Mouse (Mus musculus): ENCODE results near the gene Eya4.

Gene Eya4

DNA sequence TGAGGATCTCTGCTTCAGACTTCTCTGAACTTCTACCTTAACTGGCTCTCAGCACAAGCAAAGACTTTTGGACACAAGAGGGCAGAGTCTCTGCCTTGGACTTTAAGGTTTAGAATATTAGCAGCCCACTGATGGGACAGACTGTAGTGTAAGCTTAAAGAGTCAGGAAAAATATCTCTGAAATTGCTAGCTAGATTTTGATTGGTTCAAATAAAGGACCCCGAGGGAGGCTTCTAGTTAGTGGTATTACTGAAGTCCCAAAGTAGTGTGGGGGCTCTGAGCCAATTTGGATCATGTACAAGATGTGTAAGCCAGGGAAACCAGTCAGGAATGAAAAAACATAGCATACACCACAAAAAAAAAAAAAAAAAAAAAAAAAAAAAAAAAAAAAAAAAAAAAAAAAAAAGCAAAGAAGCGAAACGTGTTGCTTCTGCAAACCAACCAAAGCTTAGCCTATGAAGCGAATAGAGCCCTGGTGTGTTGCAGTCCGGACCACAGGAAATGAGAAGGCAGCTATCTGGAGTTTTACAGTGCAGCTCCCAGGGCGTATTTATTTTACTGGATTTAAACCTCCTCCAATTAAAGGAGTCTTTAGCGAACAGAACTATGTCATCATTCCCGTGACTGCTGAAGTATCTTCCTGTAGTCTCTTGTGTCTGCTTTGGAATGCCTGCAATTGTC, 173.8 kb downstream of the Eya4 start:
- ChIA-PET CTCF (no interaction called here), POLR2A (no interaction called here)

DNA sequence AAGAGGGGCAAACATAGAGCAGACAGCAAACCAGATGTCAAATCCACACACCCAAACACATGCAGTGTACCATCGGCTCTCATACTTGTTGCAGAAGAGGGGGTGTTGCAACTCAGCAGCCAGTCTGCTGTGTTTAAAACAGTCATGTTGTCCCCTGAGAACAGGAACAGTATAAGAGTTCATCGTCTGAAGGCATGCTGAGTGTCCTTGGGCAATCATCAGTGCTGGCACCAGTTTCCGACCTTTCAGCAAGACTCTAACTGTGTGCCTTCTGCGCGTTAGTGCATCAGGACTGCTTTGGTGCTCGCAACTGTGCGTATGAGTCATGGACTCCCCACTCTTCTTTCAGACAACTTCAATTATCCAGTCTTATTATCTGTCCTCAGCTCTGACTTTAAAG, 179.0 kb downstream of the Eya4 start:
- ChIA-PET CTCF (no interaction called here), POLR2A (no interaction called here)

DNA sequence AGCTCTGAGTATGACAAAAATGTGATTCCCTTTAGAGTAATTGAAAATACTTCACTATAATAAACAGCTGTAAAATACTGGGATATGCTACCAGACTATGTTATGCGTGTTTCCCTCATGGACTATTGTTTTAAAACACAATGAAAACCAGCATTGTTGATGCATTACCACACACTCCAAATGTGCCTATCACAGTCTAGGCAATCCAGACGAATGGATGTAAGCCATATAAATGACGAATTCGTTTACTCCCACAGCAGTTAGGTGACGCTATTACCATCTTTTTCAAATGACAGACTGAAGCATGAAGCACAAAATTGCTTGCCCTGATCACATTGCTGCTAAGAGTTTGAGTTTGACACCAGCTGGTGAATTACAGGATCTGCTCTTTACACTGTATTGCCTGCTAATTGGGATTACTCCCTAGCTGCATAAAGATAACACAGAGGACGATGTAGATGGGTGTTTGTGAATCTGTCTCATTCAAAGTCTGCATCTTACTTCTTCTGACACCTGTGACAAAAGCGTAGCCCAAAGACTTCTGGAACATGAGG, 185.4 kb downstream of the Eya4 start:
- ChIA-PET POLR2A (no interaction called here), CTCF (interaction anchor here in 1 of 4 experiments (0.5 kb wide), 1 partner anchor 385 kb away, joined by 3 read pairs; no protein-coding TSS in a partner anchor)

DNA sequence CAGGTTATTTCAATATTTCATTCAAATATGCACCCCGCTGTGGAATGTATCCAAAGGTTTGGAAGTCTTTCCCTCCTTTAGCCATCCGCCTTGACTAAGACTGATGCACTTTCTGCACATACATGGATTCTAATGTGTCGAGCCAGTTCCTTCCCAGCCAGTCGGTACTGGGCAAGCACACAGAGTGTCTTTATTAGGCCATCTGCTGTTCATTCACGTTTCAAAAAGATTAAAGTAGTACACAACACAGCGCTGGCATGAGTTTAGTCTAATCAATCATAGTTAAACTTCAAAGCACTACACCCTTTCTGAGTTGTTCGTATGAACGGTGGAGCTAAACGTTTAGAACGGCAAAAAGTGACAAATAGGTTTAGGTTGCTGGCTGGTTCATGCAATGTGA, 190.7 kb downstream of the Eya4 start:
- CTCF ChIA-PET = no interaction called here
- POLR2A ChIA-PET = no interaction called here

DNA sequence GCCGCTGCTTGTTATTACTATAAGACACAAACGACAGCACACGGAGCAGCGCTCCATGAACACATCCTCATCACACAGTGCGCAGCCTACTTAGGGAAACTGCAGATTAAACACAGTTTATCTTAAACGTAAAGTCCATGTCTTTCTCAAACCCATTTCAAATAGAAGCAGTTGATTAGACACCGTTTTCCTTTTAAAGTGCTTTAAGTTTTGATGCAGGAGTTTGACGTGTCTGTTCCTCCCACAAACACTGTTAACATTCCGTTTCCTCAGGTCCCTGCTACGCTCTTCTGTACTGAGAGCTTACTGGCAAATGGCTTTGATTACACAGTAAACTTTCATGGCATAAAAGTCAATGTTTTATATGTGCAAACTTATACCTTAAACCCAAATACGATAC, 191.4 kb downstream of the Eya4 start:
- ChIA-PET CTCF (no interaction called here), POLR2A (no interaction called here)

DNA sequence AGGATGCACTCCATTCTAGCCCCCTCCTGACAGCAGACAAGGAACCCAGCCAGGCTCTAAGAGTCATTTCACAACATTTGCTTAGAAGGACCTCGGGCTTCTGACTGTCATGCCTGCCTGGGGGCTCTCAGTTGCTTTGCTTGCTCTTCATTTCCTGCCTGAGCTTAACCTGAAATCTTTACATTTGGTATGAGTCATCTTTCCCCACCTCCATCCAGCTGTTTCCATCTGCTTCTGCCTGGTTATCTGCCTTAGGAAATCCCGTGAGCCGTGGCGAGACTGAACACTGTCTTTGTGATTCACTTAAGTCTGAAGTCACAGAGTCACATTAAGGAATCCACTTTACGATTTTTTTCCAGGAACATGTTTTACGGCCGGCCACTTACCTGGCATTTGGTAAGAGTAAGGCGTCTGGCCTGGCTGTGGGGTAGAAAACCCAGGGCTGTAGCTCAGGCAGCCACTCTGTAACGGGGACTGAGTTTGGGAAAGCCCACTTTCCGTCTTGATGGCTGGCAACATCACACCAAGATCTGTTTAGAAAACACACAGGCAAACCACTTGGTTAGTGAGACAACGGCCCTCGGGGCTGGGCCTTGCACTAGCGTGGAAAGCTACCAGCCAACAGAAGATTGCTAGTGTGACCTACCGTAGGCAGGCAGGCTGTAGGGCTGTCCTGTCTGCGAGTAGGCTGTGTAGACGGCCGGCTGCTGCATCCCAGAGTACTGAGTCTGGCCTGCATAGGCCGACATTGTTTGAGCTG, 193.5 kb downstream of the Eya4 start:
- ChIA-PET CTCF (interaction anchor here in 1 of 4 experiments (0.6 kb wide), 1 partner anchor 299 kb away, joined by 4 read pairs; no protein-coding TSS in a partner anchor), POLR2A (no interaction called here)

DNA sequence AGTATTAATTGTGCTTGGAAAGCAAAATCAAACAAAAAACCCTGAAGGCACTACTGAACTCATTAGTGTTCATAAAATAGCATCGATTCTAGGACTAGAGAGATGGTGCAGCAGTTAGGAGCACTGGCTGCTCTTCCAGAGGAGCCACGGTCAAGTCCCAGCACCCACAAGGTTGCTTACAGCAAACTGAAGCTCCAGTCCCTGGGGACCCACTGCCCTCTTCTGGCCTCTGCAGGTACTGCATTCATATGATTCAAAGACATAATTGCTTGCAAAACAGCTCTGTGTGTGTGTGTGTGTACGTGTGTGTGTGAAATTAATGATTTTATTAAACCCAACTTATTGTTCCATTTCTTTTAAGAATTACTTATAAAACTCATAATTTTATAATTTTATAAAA, 200.2 kb downstream of the Eya4 start:
- ChIA-PET CTCF (interaction anchor here (0.5 to 1.5 kb wide), 16 partner anchors 9 to 829 kb away, joined by 3 to 11 read pairs (median 3); no protein-coding TSS in a partner anchor), POLR2A (no interaction called here)

DNA sequence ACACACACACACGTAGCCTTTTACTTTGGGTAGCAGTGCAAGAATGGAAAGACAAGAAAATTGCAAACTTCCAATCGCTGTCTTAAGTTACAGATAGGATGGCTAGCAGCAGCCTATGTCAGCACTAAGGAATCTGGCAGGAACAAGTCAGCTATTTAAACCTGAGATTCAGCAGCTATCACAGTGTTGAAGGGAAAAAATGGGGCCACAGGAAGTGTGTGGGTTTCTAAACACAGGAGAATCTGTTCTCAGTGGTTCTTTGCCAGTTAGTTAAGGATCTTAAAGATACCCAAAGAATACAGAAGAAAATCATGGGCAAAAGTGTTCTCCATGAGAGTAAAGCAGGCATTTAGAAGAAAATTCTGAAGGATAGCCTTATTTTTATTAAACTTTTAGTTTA, 206.0 kb downstream of the Eya4 start:
- ChIA-PET CTCF (no interaction called here), POLR2A (no interaction called here)

DNA sequence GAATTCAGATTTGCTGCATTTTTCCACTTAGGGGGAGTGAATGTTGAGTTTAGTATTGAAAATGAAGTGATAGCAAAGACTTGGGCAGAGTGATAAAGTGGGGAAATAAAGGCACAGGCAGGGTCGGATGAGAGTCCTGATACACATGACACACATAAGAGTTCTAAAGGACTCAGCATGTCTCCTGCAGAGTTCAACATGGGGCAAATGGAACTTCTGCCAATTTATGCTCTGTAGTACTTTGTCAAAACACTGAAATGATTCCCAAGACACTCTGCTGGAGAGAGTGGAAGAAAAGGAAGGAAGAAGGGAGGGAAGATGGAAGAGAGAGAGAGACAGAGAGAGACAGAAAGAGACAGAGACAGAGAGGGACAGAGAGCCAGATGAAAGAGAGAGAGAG, 222.6 kb downstream of the Eya4 start:
- ChIA-PET POLR2A (no interaction called here), CTCF (no interaction called here)

DNA sequence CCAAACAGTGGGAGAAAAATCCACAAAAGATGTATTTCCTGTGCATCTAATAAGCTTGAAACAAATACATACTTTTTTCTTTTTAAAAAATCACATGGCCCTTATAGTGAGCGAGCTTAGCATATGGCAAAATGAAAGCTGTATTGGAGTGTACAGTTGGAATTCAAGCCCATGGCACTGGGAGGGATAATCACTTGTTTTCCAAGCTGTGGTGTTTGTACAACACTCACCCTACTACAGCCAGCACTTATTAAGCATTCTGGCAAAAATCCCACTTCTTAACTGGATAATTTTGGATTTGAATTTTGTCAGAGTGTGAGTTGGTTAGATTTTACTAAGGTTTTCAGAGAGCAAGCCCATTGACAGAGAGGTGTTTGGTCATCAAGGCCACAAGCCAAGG, 223.4 kb downstream of the Eya4 start:
- CTCF ChIA-PET = no interaction called here

DNA sequence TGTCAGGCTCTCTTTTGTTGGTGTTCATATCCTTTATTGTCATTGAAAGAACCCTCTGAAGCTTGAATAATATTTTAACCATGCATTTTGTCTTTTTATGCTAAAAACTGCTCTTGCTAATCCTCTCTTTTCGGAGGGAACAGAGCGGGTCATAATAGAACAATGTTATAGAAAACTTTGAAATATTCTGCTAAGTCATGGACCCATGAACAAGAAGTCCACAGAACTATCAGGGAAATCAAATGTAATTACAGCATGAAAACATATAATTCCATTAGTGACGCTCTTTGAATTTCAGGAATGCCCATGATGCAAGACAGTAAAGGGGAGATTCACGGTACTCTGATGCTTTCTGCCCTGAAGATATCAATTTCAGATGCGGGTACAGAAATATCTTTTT, 224.1 kb downstream of the Eya4 start:
- ChIA-PET POLR2A (no interaction called here), CTCF (no interaction called here)

More for the DNA sequence above, 223.4 kb downstream of the Eya4 start:
- POLR2A ChIA-PET = interaction anchor here in 1 of 4 experiments (0.6 kb wide), 1 partner anchor 232 kb away, joined by 3 read pairs; no protein-coding TSS in a partner anchor

DNA sequence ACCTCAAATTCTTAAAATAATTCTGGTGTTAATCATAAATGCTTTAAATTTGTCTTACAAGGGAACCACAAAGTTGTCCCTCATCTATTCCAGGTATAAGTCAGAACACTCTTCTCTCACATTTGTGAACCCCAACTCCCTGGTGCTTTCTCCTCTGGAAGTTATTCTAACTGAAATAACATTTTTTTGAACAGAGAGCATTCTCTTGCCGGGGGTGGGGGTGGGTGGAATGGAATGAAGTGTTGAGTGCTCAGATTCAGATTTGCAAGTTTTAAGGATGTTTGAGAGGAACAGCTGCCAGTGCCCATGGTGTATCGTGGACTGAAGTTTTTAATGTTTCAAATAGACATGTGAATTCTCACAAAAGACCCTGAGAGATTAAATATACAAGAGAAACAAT, 230.1 kb downstream of the Eya4 start:
- POLR2A ChIA-PET = no interaction called here
- CTCF ChIA-PET = no interaction called here

DNA sequence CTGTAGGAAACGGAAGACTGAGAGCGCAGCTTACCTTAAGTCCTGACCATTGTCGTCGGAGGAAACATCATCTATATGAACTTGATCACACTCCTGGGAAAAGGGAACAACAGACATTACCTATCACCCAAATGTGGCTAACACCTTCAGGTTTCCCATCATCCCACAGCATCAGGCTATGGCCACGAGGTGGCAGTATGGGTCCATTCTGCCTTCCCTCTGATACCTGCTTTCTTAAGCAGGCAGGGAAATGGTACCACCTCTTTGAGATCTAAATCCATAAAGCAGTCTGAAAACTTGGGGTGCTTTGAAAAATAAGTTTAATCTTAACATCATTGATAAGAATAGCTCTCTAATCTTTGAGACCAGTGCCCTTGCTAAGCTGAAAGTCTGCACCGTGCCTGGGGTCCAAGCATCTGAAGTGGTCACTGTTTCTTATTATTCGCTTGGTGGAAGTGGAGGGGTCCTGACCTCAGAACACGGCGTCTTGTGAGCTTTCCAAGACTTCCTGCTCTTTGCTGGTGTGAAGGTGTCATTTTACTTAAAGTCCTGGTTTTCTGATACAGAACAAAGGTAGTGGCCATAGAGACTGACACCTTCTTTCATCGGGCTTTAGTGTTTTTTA, 233.7 kb downstream of the Eya4 start:
- POLR2A ChIA-PET = interaction anchor here in 1 of 4 experiments (0.6 kb wide), 1 partner anchor 551 kb away, joined by 5 read pairs; no protein-coding TSS in a partner anchor
- CTCF ChIA-PET = interaction anchor here in 2 of 4 experiments (0.8 to 2.8 kb wide), 4 partner anchors 33 to 494 kb away, joined by 3 to 9 read pairs (median 6); no protein-coding TSS in a partner anchor

DNA sequence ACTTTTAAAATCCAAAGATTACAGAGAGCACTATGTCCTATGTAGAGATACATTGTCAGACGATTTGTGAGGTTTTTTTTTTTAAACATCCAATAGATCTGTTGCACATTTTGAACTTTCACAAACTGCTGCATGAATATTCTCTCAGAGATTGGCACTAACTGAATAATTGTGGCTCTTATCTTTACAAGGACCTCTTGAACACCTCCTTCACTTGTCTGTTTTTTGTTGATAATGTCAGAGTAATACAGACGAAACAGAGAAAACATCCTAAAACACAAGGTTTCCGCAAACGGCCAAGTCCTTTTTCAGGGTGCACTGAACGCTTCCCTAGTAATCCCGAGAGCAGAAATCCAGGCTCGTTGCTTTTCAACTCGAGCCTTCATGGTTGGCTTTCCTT, 234.5 kb downstream of the Eya4 start:
- CTCF ChIA-PET = interaction anchor here in 3 of 4 experiments (0.5 to 2.8 kb wide), 7 partner anchors 34 to 681 kb away, joined by 3 to 9 read pairs (median 6); partner anchors contain the start of gene Slc18b1 (in 1 of the 3)
- POLR2A ChIA-PET = no interaction called here

DNA sequence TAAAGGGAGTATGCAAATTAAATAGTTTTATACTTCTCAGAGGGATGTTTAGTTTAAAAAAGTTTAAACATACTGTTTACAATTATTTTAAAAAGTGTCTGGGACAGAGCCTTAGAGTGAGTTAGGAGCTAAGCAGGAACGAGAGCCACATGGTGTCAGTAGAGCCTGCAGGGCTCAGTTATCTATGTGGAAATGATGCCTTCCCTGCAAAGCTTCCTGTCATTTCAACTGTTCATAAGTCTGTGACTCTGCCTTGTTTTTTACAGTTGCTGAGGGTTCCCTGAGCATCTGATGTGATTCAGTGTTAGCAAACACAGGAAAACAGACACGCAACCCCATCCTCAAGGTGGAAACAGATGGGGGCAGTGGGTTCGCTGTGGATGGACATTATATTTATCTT, 235.3 kb downstream of the Eya4 start:
- ChIA-PET CTCF (interaction anchor here in 2 of 4 experiments (1.4 to 2.8 kb wide), 2 partner anchors 35 to 337 kb away, joined by 3 to 6 read pairs; no protein-coding TSS in a partner anchor), POLR2A (no interaction called here)

DNA sequence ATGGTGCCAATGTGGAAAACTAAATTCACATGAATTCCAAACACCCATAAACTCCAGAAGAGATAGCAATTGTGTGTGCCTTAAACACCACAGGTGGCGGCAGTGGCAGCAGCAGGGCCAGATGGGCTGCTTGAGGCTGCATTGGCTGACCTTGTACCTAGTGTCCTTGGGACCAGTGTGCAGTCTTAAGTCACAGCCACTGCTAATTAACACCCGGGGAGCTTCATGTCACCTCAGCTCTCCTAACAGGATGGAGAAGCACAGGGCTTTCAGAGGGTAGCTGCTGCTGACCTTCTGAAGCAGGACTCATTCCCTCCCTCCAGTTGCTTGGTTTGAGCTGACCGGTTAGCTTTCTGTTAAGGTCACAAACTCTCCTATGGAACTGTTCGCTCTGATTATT, 242.5 kb downstream of the Eya4 start:
- POLR2A ChIA-PET = interaction anchor here in 1 of 4 experiments (0.6 kb wide), 1 partner anchor 88 kb away, joined by 10 read pairs; no protein-coding TSS in a partner anchor
- CTCF ChIA-PET = no interaction called here

DNA sequence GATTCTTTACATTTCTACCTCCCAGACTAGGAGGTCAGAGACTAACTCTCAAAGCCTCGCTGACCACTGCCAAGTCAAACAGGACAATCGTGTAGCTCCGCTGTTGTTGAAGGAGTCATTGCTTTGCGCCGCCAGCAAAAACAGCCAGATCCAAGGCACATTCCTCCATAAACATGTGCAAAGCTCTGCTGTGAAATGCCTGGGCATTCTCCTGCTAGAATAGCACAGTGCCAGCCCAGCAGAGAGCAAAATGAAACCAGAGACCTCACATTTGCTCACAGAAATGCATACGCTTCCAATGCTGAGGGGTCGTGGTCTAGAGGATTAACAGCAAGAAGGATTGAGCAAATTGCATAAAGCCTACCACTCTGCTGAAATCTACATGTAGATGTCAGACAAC, 258.1 kb downstream of the Eya4 start:
- CTCF ChIA-PET = no interaction called here
- POLR2A ChIA-PET = no interaction called here

DNA sequence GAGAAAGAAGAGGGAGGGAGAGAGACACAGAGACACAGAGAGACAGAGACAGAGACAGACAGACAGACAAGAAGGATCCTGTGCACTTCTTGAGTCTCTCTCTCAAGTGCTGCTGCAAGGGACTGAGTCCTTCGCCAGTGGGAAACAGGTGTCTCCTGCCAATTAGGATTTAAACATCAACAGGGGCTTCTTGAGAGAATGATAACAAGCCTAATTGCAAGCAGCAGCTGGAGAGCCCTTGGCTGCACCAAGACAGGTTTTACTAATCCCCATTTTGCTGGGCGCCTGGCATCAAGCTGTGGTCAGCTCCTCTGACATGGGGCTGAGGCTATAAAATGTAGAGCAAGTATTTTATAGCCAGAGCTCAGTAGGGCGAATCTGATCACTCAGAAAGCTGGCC, 259.0 kb downstream of the Eya4 start:
- POLR2A ChIA-PET = no interaction called here
- CTCF ChIA-PET = no interaction called here

DNA sequence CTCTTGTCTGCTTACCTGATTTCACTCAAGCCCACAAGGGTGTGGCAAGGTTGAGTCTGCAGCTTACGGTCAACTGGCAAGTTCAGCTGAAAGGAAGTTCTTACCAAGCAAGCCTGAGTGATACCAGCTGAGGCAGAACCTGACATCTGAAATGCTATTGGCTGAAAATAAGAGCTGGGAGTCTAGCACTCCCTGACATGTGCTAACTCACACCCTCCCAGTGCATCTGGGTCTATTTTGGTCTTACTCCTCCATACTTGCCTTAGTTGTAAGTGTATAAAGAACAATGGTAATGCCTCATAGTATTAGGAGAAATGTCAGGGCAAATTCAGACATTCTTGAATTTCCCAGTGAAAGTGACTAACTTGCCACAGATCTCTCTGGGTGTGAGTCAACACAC, 260.3 kb downstream of the Eya4 start:
- ChIA-PET POLR2A (no interaction called here), CTCF (interaction anchor here in 1 of 4 experiments (0.6 kb wide), 1 partner anchor 1534 kb away, joined by 5 read pairs; no protein-coding TSS in a partner anchor)

DNA sequence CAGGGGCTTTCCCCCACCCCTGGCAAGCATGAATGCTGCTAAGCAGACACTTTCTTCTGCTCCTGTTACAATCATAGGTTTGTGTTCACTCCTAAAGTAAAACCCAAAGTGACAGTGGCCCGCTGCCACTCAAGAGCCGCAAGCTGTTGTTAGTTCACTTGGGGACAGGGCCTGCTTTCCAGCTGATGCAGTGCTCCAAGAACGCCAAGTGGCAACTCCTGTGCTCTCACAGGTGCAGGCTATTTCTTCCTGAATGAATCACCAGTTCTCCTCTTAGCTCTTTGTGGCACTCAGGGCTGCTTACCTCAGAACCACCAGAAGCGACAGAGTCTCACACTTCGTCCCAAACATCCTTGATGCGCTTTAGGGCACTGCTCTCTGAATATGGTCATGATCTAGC, 261.3 kb downstream of the Eya4 start:
- ChIA-PET POLR2A (no interaction called here), CTCF (interaction anchor here in 2 of 4 experiments (1.1 to 1.5 kb wide), 2 partner anchors 311 to 799 kb away, joined by 3 read pairs; no protein-coding TSS in a partner anchor)
